Mouse (Mus musculus): ENCODE results near the gene Pcsk7. TPM values are rescaled to one million over a fixed set of nuclear protein-coding genes. Genes with fewer than 3 reads are reported as not detected.

Gene Pcsk7
- polyA plus RNA-seq (2015; fragmentation: Nextera tagmentation; extraction: Ambion mirVana), result 21.8 and 23.5 TPM in 2 replicates

DNA sequence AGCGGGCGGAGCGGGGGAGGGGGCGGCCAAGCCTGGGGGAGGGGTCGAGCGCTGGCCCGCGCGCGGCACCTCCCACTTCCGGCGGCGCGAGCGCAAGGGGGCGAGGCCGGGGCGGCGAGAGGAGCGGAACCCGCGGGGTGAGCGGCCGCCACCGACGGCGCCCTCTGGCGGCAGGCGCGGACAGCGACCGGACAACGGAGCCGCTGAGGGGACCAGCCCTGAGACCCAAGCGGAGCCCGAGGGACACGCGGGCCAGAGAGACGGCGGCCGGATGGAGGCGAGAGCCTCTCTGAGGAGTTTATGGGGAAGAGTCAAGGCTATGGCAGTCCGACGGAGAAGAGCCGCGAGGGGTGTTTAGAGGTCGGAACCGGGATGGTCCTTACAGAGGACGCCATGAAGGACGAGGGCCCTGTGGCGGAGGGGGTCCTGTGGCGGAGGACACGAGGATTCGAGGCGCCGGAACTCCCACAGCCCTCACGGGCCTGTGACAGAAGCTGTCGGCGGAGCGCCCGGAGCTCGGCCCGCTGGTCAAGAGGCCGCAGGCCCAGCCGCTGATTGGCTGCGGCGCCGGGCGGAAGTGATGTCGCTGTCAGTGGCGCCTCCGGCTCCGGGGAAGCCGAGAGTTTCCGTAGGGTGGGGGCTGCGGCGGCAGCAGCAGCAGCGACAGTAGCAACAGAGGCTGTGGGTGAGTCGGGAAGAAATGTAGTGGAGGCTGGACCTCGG, at the start of gene Pcsk7, which contains the start of gene Rnf214:
Gene Pcsk7, plus strand, starts transcription at position 143 of the 723 bp plus-strand sequence.
Gene Rnf214, minus strand, starts transcription at position 557 of the 723 bp plus-strand sequence.
- H3K9ac ChIP-seq, result peak within 1 kb of the TSS; percentile 92
- H3K4me1 ChIP-seq, result peaks cover 24% of the 10 kb centered on the region
- peak; percentile 92 for ATAC-seq (ENCODE audit: low FRiP score, low read depth)
- no peaks in the 10 kb centered on the region for H3K27me3 ChIP-seq
- H3K36me3 ChIP-seq, result peaks cover 51% of the 10 kb centered on the region
- H3K4me3 ChIP-seq, result peak within 1 kb of the TSS; percentile 83
- H3K4me2 ChIP-seq (replicated peaks), result peak within 1 kb of the TSS; percentile 80
- no peaks in the 10 kb centered on the region for H3K9me3 ChIP-seq
- under 1% methylated on average over 76 of the region's 80 CpGs for whole genome bisulfite sequencing
- peak within 1 kb of the TSS; percentile 87 for H3K27ac ChIP-seq

GRCm38 (mm10) chr9:45859364-45859763, 46.9 kb upstream of the Pcsk7 start:
- Histone ChIP-seq H3K36me3 (peaks cover 96% of the 10 kb centered on the region), H3K4me2 (replicated peaks) (no peak overlapping the region), H3K27me3 (no peaks in the 10 kb centered on the region), H3K27ac (no peak overlapping the region), H3K9ac (no peak overlapping the region), H3K9me3 (no peaks in the 10 kb centered on the region), H3K4me3 (no peak overlapping the region), H3K4me1 (no peaks in the 10 kb centered on the region)
- WGBS, result 94% methylated on average over 10 of the region's 10 CpGs
- no peak for ATAC-seq (ENCODE audit: low FRiP score, low read depth)

DNA sequence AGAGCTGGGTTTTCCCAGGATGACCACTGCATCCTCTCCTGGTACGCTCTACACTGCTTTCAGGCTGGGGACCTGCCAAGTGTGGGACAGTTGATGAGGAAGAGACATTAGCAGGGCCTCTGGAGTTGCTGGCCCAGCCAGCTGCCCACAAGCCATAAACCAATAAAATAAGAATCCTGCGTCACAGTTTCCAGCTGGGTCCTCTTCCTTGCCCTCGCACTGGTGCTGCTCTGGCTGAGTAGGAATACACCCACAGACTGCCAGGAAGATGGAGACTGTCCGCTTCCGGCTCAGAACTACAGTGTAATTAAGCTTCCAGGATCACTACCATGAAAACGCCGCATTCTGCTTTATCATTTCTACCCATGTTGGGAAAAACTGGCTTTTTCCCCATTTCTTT, 44.5 kb upstream of the Pcsk7 start:
- H3K4me1 ChIP-seq, result no peaks in the 10 kb centered on the region
- 74% methylated on average over 7 of the region's 7 CpGs for WGBS
- H3K4me2 ChIP-seq (replicated peaks), result no peak overlapping the region
- no peaks in the 10 kb centered on the region for H3K9me3 ChIP-seq
- no peaks in the 10 kb centered on the region for H3K27me3 ChIP-seq
- no peak overlapping the region for H3K27ac ChIP-seq
- H3K9ac ChIP-seq, result no peak overlapping the region
- no peak for ATAC-seq (ENCODE audit: low FRiP score, low read depth)
- H3K4me3 ChIP-seq, result no peak overlapping the region
- H3K36me3 ChIP-seq, result peaks cover 95% of the 10 kb centered on the region

- no peaks in the 10 kb centered on the region for H3K9me3 ChIP-seq
- no peak overlapping the region for H3K27ac ChIP-seq
- no peak for ATAC-seq (ENCODE audit: low FRiP score, low read depth)
- no peak overlapping the region for H3K4me3 ChIP-seq
- no peak overlapping the region for H3K4me2 ChIP-seq (replicated peaks)
- peaks cover 91% of the 10 kb centered on the region for H3K36me3 ChIP-seq
- no peaks in the 10 kb centered on the region for H3K4me1 ChIP-seq
- no peaks in the 10 kb centered on the region for H3K27me3 ChIP-seq
- WGBS, result 94% methylated on average over 3 of the region's 3 CpGs
- no peak overlapping the region for H3K9ac ChIP-seq
These were observed 37.1 kb upstream of the Pcsk7 start for GRCm38 (mm10) chr9:45869181-45869580.

DNA sequence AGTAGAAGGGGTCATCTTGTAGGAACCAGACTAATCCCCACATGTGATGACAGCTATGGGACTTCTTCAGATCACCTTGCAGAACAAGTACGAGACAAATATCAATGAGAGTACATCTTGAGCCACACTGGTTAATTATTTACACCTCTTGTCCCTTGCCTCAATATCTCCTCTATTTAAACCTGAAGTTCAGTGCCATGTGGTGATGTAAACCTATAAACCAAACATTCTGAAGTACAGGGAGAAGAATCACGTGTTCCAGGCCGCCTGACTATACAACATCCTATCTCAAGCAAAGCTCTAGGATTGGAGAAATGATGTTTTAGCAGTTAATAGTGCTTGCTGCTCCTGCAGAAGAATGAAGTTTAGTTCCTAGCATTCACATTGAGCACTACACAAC, 36.0 kb upstream of the Pcsk7 start:
- Histone ChIP-seq H3K36me3 (peaks cover 88% of the 10 kb centered on the region), H3K4me1 (no peaks in the 10 kb centered on the region), H3K9me3 (no peaks in the 10 kb centered on the region), H3K4me2 (replicated peaks) (no peak overlapping the region), H3K9ac (no peak overlapping the region), H3K27ac (no peak overlapping the region), H3K27me3 (no peaks in the 10 kb centered on the region), H3K4me3 (no peak overlapping the region)
- ATAC-seq (ENCODE audit: low FRiP score, low read depth), result no peak
- 89% methylated on average over 3 of the region's 3 CpGs for WGBS

DNA sequence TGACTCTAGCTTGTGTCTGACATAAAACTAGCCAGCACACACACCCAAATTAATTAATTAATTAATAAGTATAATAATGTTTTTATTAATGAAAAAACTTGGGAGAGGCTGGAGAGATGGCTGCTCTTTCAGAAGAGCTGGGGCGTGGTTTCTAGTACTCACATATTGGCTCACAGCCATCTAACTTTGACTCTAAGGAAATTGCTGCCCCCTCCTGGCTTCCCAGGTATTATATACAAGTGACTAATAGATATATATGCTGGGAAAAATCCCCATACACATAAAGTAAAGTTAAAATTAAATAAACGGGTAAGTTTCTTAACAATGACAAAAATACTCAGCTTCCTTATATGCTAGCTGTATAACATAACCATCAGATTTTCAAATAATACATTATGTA, 28.4 kb upstream of the Pcsk7 start:
- Histone ChIP-seq H3K4me1 (no peaks in the 10 kb centered on the region), H3K36me3 (peaks cover 80% of the 10 kb centered on the region), H3K4me3 (no peak overlapping the region), H3K27me3 (no peaks in the 10 kb centered on the region), H3K9ac (no peak overlapping the region), H3K27ac (no peak overlapping the region), H3K4me2 (replicated peaks) (no peak overlapping the region), H3K9me3 (no peaks in the 10 kb centered on the region)
- 77% methylated on average over 2 of the region's 2 CpGs for WGBS
- no peak for ATAC-seq (ENCODE audit: low FRiP score, low read depth)

DNA sequence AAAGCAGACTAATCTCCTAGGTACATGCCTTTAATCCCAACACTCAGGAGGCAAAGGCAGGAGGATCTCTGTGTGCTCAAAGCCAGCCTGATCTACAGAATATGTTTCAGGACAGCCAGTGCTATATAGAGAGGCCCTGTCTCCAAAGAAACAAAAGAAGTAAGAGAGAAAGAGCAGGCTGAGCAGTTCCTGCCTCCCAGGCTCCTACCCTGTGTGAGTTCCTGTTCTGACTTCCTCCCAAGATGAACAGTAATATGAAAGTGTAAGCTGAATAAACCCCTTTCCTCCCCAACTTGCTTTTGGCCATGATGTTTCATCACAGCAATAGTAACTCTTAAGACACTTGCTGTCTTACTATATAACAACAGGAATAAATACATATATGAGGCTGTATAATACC, 12.6 kb upstream of the Pcsk7 start:
- Histone ChIP-seq H3K9ac (no peak overlapping the region), H3K36me3 (peaks cover 91% of the 10 kb centered on the region), H3K9me3 (no peaks in the 10 kb centered on the region), H3K4me1 (no peaks in the 10 kb centered on the region), H3K27ac (no peak overlapping the region), H3K4me2 (replicated peaks) (no peak overlapping the region), H3K4me3 (no peak overlapping the region), H3K27me3 (no peaks in the 10 kb centered on the region)
- no peak for ATAC-seq (ENCODE audit: low FRiP score, low read depth)

GRCm38 (mm10) chr9:45905196-45905595, 1.1 kb upstream of the Pcsk7 start:
- Histone ChIP-seq H3K4me3 (peak overlapping the region; percentile 83), H3K27ac (peak overlapping the region; percentile 87; the same call in 1 of the 2 replicates), H3K27me3 (no peaks in the 10 kb centered on the region), H3K36me3 (peaks cover 40% of the 10 kb centered on the region), H3K9ac (peak overlapping the region; percentile 92), H3K9me3 (no peaks in the 10 kb centered on the region), H3K4me1 (peaks cover 24% of the 10 kb centered on the region), H3K4me2 (replicated peaks) (peak overlapping the region; percentile 80)
- WGBS, result 54% methylated on average over 4 of the region's 4 CpGs
- no peak for ATAC-seq (ENCODE audit: low FRiP score, low read depth)

- WGBS, result under 1% methylated on average over 21 of the region's 27 CpGs
- Histone ChIP-seq H3K9ac (peak overlapping the region; percentile 92), H3K4me1 (peaks cover 24% of the 10 kb centered on the region), H3K9me3 (no peaks in the 10 kb centered on the region), H3K27me3 (no peaks in the 10 kb centered on the region), H3K4me2 (replicated peaks) (peak overlapping the region; percentile 80), H3K27ac (peak overlapping the region; percentile 87), H3K36me3 (peaks cover 45% of the 10 kb centered on the region), H3K4me3 (peak overlapping the region; percentile 83)
- peak; percentile 60 for ATAC-seq (ENCODE audit: low FRiP score, low read depth)
These were observed 473 bp upstream of the Pcsk7 start for GRCm38 (mm10) chr9:45905811-45906237.

DNA sequence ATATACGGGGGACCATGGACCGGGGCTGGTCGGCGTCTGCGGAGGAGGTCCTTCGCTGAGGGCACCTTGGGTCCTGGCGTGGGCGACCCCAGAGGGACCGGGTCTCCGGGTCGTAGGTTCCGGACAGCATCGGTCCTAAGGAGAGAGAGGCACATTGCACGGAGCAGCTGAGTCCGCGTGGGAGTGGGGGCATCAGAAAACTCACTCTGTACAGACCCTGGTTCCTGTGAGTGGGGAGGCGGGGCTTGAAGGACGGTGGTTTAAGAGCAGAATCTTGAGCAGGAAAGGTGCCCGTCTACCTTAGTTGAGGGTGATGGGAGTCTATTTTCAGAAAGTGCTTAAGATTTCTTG, 756 bp downstream of the Pcsk7 start:
- peaks cover 51% of the 10 kb centered on the region for H3K36me3 ChIP-seq
- WGBS, result under 1% methylated on average over 19 of the region's 19 CpGs
- no peaks in the 10 kb centered on the region for H3K27me3 ChIP-seq
- peak overlapping the region; percentile 83 for H3K4me3 ChIP-seq
- H3K9me3 ChIP-seq, result no peaks in the 10 kb centered on the region
- peaks cover 24% of the 10 kb centered on the region for H3K4me1 ChIP-seq
- peak overlapping the region; percentile 69; the same call in 1 of the 2 replicates for H3K27ac ChIP-seq
- H3K4me2 ChIP-seq (replicated peaks), result peak overlapping the region; percentile 80
- peak overlapping the region; percentile 92 for H3K9ac ChIP-seq
- ATAC-seq (ENCODE audit: low FRiP score, low read depth), result 0 out of 2 replicates have a peak, but pooled peaks have one; percentile 13

- ATAC-seq (ENCODE audit: low FRiP score, low read depth), result no peak
- WGBS, result 89% methylated on average over 3 of the region's 3 CpGs
- Histone ChIP-seq H3K4me3 (no peak overlapping the region), H3K4me1 (peaks cover 11% of the 10 kb centered on the region), H3K27me3 (no peaks in the 10 kb centered on the region), H3K4me2 (replicated peaks) (no peak overlapping the region), H3K9me3 (no peaks in the 10 kb centered on the region), H3K27ac (no peak overlapping the region), H3K9ac (no peak overlapping the region), H3K36me3 (peaks cover 73% of the 10 kb centered on the region)
These were observed 4.7 kb downstream of the Pcsk7 start for GRCm38 (mm10) chr9:45910995-45911394.

- Histone ChIP-seq H3K27ac (no peak overlapping the region), H3K4me3 (no peak overlapping the region), H3K4me2 (replicated peaks) (no peak overlapping the region), H3K9ac (no peak overlapping the region), H3K9me3 (no peaks in the 10 kb centered on the region), H3K27me3 (no peaks in the 10 kb centered on the region), H3K4me1 (peaks cover 11% of the 10 kb centered on the region), H3K36me3 (peaks cover 80% of the 10 kb centered on the region)
- no peak for ATAC-seq (ENCODE audit: low FRiP score, low read depth)
- WGBS, result 70% methylated on average over 1 of the region's 1 CpGs
These were observed 5.4 kb downstream of the Pcsk7 start for GRCm38 (mm10) chr9:45911673-45912072.

DNA sequence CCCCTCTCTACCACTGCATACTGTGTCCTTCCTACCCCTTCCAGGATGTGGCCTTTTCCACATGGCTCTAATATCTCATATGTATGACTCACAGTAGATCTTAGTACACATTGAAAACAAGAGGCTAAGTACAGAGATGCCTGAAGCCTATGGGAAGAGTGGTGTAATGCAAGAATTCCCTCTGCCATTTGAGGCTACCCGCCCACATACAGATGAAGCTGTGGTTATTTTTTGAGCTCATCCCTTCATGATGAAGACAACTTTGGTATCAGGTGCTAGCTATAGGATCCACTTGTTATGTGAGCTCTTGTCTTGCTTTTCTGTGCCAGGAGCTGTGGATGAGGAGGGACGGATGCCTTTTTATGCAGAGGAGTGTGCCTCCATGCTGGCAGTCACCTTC, 9.4 kb downstream of the Pcsk7 start:
- H3K9ac ChIP-seq, result no peak overlapping the region
- no peaks in the 10 kb centered on the region for H3K4me1 ChIP-seq
- H3K36me3 ChIP-seq, result peaks cover 96% of the 10 kb centered on the region
- H3K9me3 ChIP-seq, result no peaks in the 10 kb centered on the region
- H3K27me3 ChIP-seq, result no peaks in the 10 kb centered on the region
- 90% methylated on average over 2 of the region's 2 CpGs for WGBS
- no peak overlapping the region for H3K4me2 ChIP-seq (replicated peaks)
- H3K27ac ChIP-seq, result no peak overlapping the region
- no peak overlapping the region for H3K4me3 ChIP-seq
- no peak for ATAC-seq (ENCODE audit: low FRiP score, low read depth)

Measured in limb, embryonic 13.5 days (tissue).